Mouse (Mus musculus) inflammation-experienced regulatory T-cells, adult 6 months (primary cell): ENCODE data around the gene Prss41. TPM values are rescaled to one million over a fixed set of nuclear protein-coding genes. Genes with fewer than 3 reads are reported as not detected.
"Not testable (repeated sequence)": the region's sequence is repeated elsewhere in the genome, so short reads cannot be mapped to it uniquely, and the experiment has no call there.

ENCODE experiments used
- ATAC-seq: one replicate; pipeline ENCODE4 v1.8.0; 2017
- polyA plus RNA-seq, 3 experiments: library from polyadenylated mRNA; unstranded; fragments of 100-300 nt; shearing (Covaris generic); gene quantifications; one replicate each; pipeline ENCODE4 v1.2.1; 2017

The Prss41 gene
- 10 to 100 TPM in 2 of 3 experiments, 1 to 10 TPM in 1; 3.9 to 19.1 (median 13.6) TPM for polyA plus RNA-seq

GRCm38 (mm10) chr17:23843812-23844273, at the start of gene Prss41, which contains the start of gene Prss32:
TSS of gene Prss41 (minus strand) at chr17:23844172.
TSS of gene Prss32 (plus strand) at chr17:23843855.
- peak; percentile 94 for ATAC-seq

- ATAC-seq, result not testable (repeated sequence)
These were observed 36.6 kb upstream of the Prss41 start, which contains the start of the genes Dcpp1 and Dcpp2 for GRCm38 (mm10) chr17:23880576-23880975. TSS of gene Dcpp1 (plus strand) at chr17:23880876. TSS of gene Dcpp2 (plus strand) at chr17:23880880.

- no peak for ATAC-seq
These were observed 33.2 kb upstream of the Prss41 start for GRCm38 (mm10) chr17:23877166-23877565.

GRCm38 (mm10) chr17:23876741-23877140, 32.8 kb upstream of the Prss41 start:
- ATAC-seq, result no peak

- ATAC-seq, result no peak
These were observed 30.2 kb upstream of the Prss41 start for GRCm38 (mm10) chr17:23873884-23874856.

GRCm38 (mm10) chr17:23868513-23868912, 24.5 kb upstream of the Prss41 start:
- no peak for ATAC-seq

- no peak for ATAC-seq
These were observed 23.8 kb upstream of the Prss41 start, which contains the start of gene Prss21 for GRCm38 (mm10) chr17:23867756-23868155. TSS of gene Prss21 (plus strand) at chr17:23868056.

GRCm38 (mm10) chr17:23862926-23863325, 19.0 kb upstream of the Prss41 start:
- no peak for ATAC-seq

- ATAC-seq, result no peak
These were observed 13.9 kb upstream of the Prss41 start for GRCm38 (mm10) chr17:23857913-23858312.

- ATAC-seq, result no peak
These were observed 13.2 kb upstream of the Prss41 start for GRCm38 (mm10) chr17:23857193-23857592.

- no peak for ATAC-seq
These were observed 10.3 kb upstream of the Prss41 start for GRCm38 (mm10) chr17:23854229-23854765.

GRCm38 (mm10) chr17:23853292-23853691, 9.3 kb upstream of the Prss41 start:
- peak; percentile 69 for ATAC-seq

- ATAC-seq, result peak; percentile 46
These were observed 7.1 kb upstream of the Prss41 start for GRCm38 (mm10) chr17:23850853-23851749.

GRCm38 (mm10) chr17:23850028-23850427, 6.1 kb upstream of the Prss41 start:
- ATAC-seq, result no peak

- ATAC-seq, result no peak
These were observed 696 bp downstream of the Prss41 start for GRCm38 (mm10) chr17:23843141-23843811.

- ATAC-seq, result peak; percentile 35
These were observed 2.8 kb downstream of the Prss41 start for GRCm38 (mm10) chr17:23841145-23841544.

- ATAC-seq, result no peak
These were observed 7.9 kb downstream of the Prss41 start, which contains the start of gene Prss33 for GRCm38 (mm10) chr17:23836006-23836575. TSS of gene Prss33 (minus strand) at chr17:23836056.

- ATAC-seq, result no peak
These were observed 12.8 kb downstream of the Prss41 start for GRCm38 (mm10) chr17:23831201-23831600.

- peak; percentile 77 for ATAC-seq
These were observed 14.8 kb downstream of the Prss41 start, which contains the start of gene Elob for GRCm38 (mm10) chr17:23829064-23829619. TSS of gene Elob (minus strand) at chr17:23829136.

- ATAC-seq, result peak; percentile 46
These were observed 15.5 kb downstream of the Prss41 start for GRCm38 (mm10) chr17:23828271-23829001.
